Mouse (Mus musculus) midbrain, postnatal 0 days (tissue): ENCODE results near the gene Utrn. TPM values are rescaled to one million over a fixed set of nuclear protein-coding genes. Genes with fewer than 3 reads are reported as not detected.

ENCODE experiments used
- ATAC-seq: fragments of 200-750 bp; cut with Nextera tagmentation; 2 replicates; pipeline ENCODE4 v1.8.0; 2017; ENCODE audit warnings: moderate number of reproducible peaks, mild to moderate bottlenecking, moderate TSS enrichment, moderate library complexity; ENCODE audit not compliant: low FRiP score
- DNase-seq: peaks from one replicate; pipeline ENCODE4 v3.0.0-alpha.2; 2015; ENCODE audit warnings: low spot score
- H3K27ac ChIP-seq: fragments of 300-500 bp; sonication (generic); 2 replicates; pipeline ENCODE4 v1.5.1; 2014; ENCODE audit warnings: low read depth, mild to moderate bottlenecking, low read length, mixed read lengths
- H3K27me3 ChIP-seq: fragments of 300-500 bp; sonication (generic); 2 replicates; pipeline ENCODE4 v1.6.1; 2014; ENCODE audit warnings: low read length, control low read depth, mixed read lengths; ENCODE audit not compliant: insufficient read depth
- H3K36me3 ChIP-seq: fragments of 300-500 bp; sonication (generic); 2 replicates; pipeline ENCODE4 v1.6.1; 2014; ENCODE audit warnings: low read length, control low read depth, mixed read lengths; ENCODE audit not compliant: insufficient read depth
- H3K4me1 ChIP-seq: fragments of 300-500 bp; sonication (generic); 2 replicates; pipeline ENCODE4 v1.6.1; 2014; ENCODE audit warnings: mild to moderate bottlenecking, control low read depth, antibody characterized with exemption, low read length, mixed read lengths; ENCODE audit not compliant: insufficient read depth
- H3K4me2 ChIP-seq: fragments of 300-500 bp; sonication (generic); 2 replicates; pipeline ENCODE4 v1.6.1; 2014; ENCODE audit warnings: low read depth, mild to moderate bottlenecking, low read length, mixed read lengths; ENCODE audit not compliant: poor library complexity, severe bottlenecking
- H3K4me3 ChIP-seq: fragments of 300-500 bp; sonication (generic); 2 replicates; pipeline ENCODE4 v1.5.1; 2014; ENCODE audit warnings: low read depth, mild to moderate bottlenecking, low read length, moderate library complexity
- H3K9ac ChIP-seq: fragments of 300-500 bp; sonication (generic); replicated peaks from 2 replicates; pipeline ENCODE4 v1.6.1; 2014; ENCODE audit warnings: mild to moderate bottlenecking, low read length, moderate library complexity, mixed read lengths; ENCODE audit not compliant: poor library complexity, severe bottlenecking
- H3K9me3 ChIP-seq: fragments of 300-500 bp; sonication (generic); 2 replicates; pipeline ENCODE4 v1.6.1; 2016; ENCODE audit warnings: low read length, control low read depth
- CTCF ChIP-seq: IDR thresholded peaks from 2 replicates; pipeline ENCODE4 v1.5.1; 2016; ENCODE audit warnings: antibody characterized with exemption, mild to moderate bottlenecking
- WGBS: fragments of 180-500 bp; shearing (Covaris S2); extraction: QIAGEN DNeasy Blood & Tissue Kit; methylation state at CpG from one replicate; pipeline ENCODE4 v1.1.7; 2014; 5-methylcytosine and 5-hydroxymethylcytosine counted together
- polyA plus RNA-seq: library from polyadenylated mRNA; unstranded; fragments of >200 nt; fragmentation: Nextera tagmentation; extraction: Ambion mirVana; gene quantifications from 2 replicates; pipeline ENCODE4 v1.2.1, GENCODE M21; 2015
- total RNA-seq: library from RNA; depleted of rRNA; stranded (reverse); fragments of >200 nt; gene quantifications from 2 replicates; pipeline ENCODE4 v1.2.3, GENCODE M21; 2014

Gene Utrn
- total and polyA plus RNA-seq, 2 experiments from 2014 or later: 15.4 to 20.6 TPM

- Histone ChIP-seq H3K9ac (no peak overlapping the region), H3K4me3 (no peak overlapping the region), H3K27me3 (no peaks in the 10 kb centered on the region), H3K4me1 (no peaks in the 10 kb centered on the region), H3K36me3 (no peaks in the 10 kb centered on the region), H3K4me2 (no peak overlapping the region), H3K27ac (no peak overlapping the region), H3K9me3 (no peaks in the 10 kb centered on the region)
- TF ChIP-seq CTCF: no peak
- 75% methylated on average over 5 of the region's 5 CpGs for WGBS
- no peak for ATAC-seq
- DNase-seq: no peak
Measured at GRCm38 (mm10) chr10:12841497-12841896, 27.7 kb downstream of the Utrn start.

GRCm38 (mm10) chr10:12837636-12838035 lies 31.5 kb downstream of the Utrn start:
- no peak overlapping the region for H3K9ac ChIP-seq
- ATAC-seq: no peak
- no peaks in the 10 kb centered on the region for H3K9me3 ChIP-seq
- no peak overlapping the region for H3K27ac ChIP-seq
- 55% methylated on average over 1 of the region's 1 CpGs for WGBS
- no peak overlapping the region for H3K4me2 ChIP-seq
- no peaks in the 10 kb centered on the region for H3K27me3 ChIP-seq
- no peak for DNase-seq
- no peaks in the 10 kb centered on the region for H3K4me1 ChIP-seq
- no peak for TF ChIP-seq CTCF
- H3K36me3 ChIP-seq: no peaks in the 10 kb centered on the region
- no peak overlapping the region for H3K4me3 ChIP-seq

- Histone ChIP-seq H3K9ac (no peak overlapping the region), H3K4me3 (no peak overlapping the region), H3K4me2 (no peak overlapping the region), H3K4me1 (no peaks in the 10 kb centered on the region), H3K27me3 (no peaks in the 10 kb centered on the region), H3K9me3 (no peaks in the 10 kb centered on the region), H3K27ac (no peak overlapping the region), H3K36me3 (no peaks in the 10 kb centered on the region)
- ATAC-seq: no peak
- TF ChIP-seq CTCF: no peak
- 85% methylated on average over 14 of the region's 14 CpGs for WGBS
- no peak for DNase-seq
Measured at GRCm38 (mm10) chr10:12836048-12836816, 32.9 kb downstream of the Utrn start.

- Histone ChIP-seq H3K4me3 (no peak overlapping the region), H3K4me1 (no peaks in the 10 kb centered on the region), H3K27me3 (no peaks in the 10 kb centered on the region), H3K9ac (no peak overlapping the region), H3K9me3 (no peaks in the 10 kb centered on the region), H3K27ac (no peak overlapping the region), H3K4me2 (no peak overlapping the region), H3K36me3 (no peaks in the 10 kb centered on the region)
- no peak for TF ChIP-seq CTCF
- WGBS: 76% methylated on average over 1 of the region's 1 CpGs
- ATAC-seq: no peak
- DNase-seq: no peak
Measured at GRCm38 (mm10) chr10:12834215-12834614, 35.0 kb downstream of the Utrn start.

- H3K4me2 ChIP-seq: no peak overlapping the region
- no peaks in the 10 kb centered on the region for H3K4me1 ChIP-seq
- WGBS: 89% methylated on average over 8 of the region's 8 CpGs
- no peaks in the 10 kb centered on the region for H3K9me3 ChIP-seq
- no peak for TF ChIP-seq CTCF
- ATAC-seq (no peak), DNase-seq (no peak)
- no peak overlapping the region for H3K27ac ChIP-seq
- no peaks in the 10 kb centered on the region for H3K36me3 ChIP-seq
- H3K27me3 ChIP-seq: no peaks in the 10 kb centered on the region
- H3K4me3 ChIP-seq: no peak overlapping the region
- H3K9ac ChIP-seq: no peak overlapping the region
Measured at GRCm38 (mm10) chr10:12832163-12832562, 37.0 kb downstream of the Utrn start.

- H3K9me3 ChIP-seq: no peaks in the 10 kb centered on the region
- no peak for DNase-seq
- 0 out of 2 replicates have a peak, but pooled peaks cover under 1% of the 10 kb centered on the region for H3K4me1 ChIP-seq
- no peaks in the 10 kb centered on the region for H3K27me3 ChIP-seq
- H3K36me3 ChIP-seq: no peaks in the 10 kb centered on the region
- no peak overlapping the region for H3K9ac ChIP-seq
- no peak for ATAC-seq
- TF ChIP-seq CTCF: no peak
- H3K4me3 ChIP-seq: no peak overlapping the region
- 76% methylated on average over 4 of the region's 4 CpGs for WGBS
- no peak overlapping the region for H3K27ac ChIP-seq
- H3K4me2 ChIP-seq: no peak overlapping the region
Measured at GRCm38 (mm10) chr10:12827778-12828177, 41.4 kb downstream of the Utrn start.
